Mouse (Mus musculus) liver, adult 2 months (tissue): Measurements from ENCODE around the gene Mfsd2b. TPM values are rescaled to one million over a fixed set of nuclear protein-coding genes. Genes with fewer than 3 reads are reported as not detected.

Source experiments
- DNase-seq: peaks from one replicate; pipeline ENCODE4 v3.0.0-alpha.2; 2011; ENCODE audit warnings: low read depth, low spot score; ENCODE audit errors: extremely low read depth
- H3K27ac ChIP-seq: fragments of 200-500 bp; replicated peaks from 2 replicates; pipeline ENCODE4 v1.5.1; 2012; ENCODE audit warnings: low read depth, mild to moderate bottlenecking, control low read depth, inconsistent platforms, low read length; ENCODE audit not compliant: insufficient read depth
- H3K27me3 ChIP-seq: fragments of 200-500 bp; 2 replicates; pipeline ENCODE4 v1.6.1; 2012; ENCODE audit warnings: mild to moderate bottlenecking, moderate library complexity, low read length, inconsistent platforms; ENCODE audit not compliant: control insufficient read depth, insufficient read depth
- H3K36me3 ChIP-seq: fragments of 200-500 bp; 2 replicates; pipeline ENCODE4 v1.6.1; 2012; ENCODE audit warnings: low read length, inconsistent platforms; ENCODE audit not compliant: control insufficient read depth, insufficient read depth
- H3K4me1 ChIP-seq: fragments of 200-500 bp; 2 replicates; pipeline ENCODE4 v1.6.1; 2011; ENCODE audit warnings: low read length; ENCODE audit not compliant: control insufficient read depth, insufficient read depth
- H3K4me3 ChIP-seq: fragments of 200-500 bp; 2 replicates; pipeline ENCODE4 v1.5.1; 2011; ENCODE audit warnings: low read depth, mild to moderate bottlenecking, control low read depth, low read length, moderate library complexity; ENCODE audit not compliant: insufficient read depth
- H3K79me2 ChIP-seq: fragments of 200-500 bp; 2 replicates; pipeline ENCODE4 v1.6.1; 2012; ENCODE audit warnings: inconsistent platforms, mild to moderate bottlenecking, low read length, moderate library complexity; ENCODE audit not compliant: control insufficient read depth, insufficient read depth
- H3K9ac ChIP-seq: fragments of 200-500 bp; 2 replicates; pipeline ENCODE4 v1.6.1; 2012; ENCODE audit warnings: low read depth, mild to moderate bottlenecking, control low read depth, inconsistent platforms, low read length
- CTCF ChIP-seq: fragments of 200-500 bp; IDR thresholded peaks from 2 replicates; pipeline ENCODE4 v1.5.1; 2011; ENCODE audit warnings: low read depth, low read length, control low read depth
- POLR2A ChIP-seq: fragments of 200-500 bp; IDR thresholded peaks from 2 replicates; pipeline ENCODE4 v1.6.1; 2011; ENCODE audit warnings: low read length, control low read depth; ENCODE audit not compliant: insufficient read depth; ENCODE audit errors: extremely low read depth
- WGBS: fragments of 180-500 bp; shearing (Covaris S2); methylation state at CpG from one replicate; pipeline ENCODE4 v1.1.7; 2018; 5-methylcytosine and 5-hydroxymethylcytosine counted together
- polyA plus RNA-seq: library from polyadenylated mRNA; depleted of rRNA; stranded (reverse); fragments of >200 nt; gene quantifications from 2 replicates; pipeline ENCODE4 v1.2.3, GENCODE M21; 2012
- total RNA-seq: library from RNA; depleted of rRNA; stranded (reverse); fragments of >200 nt; gene quantifications from 2 replicates; pipeline ENCODE4 v1.2.3, GENCODE M21; 2014

Gene Mfsd2b
- total and polyA plus RNA-seq, 2 experiments = 0.18 to 0.39 TPM

GRCm38 (mm10) chr12:4872273-4872672, 1.9 kb downstream of the Mfsd2b start:
- H3K27me3 ChIP-seq = no peaks in the 10 kb centered on the region
- no peak overlapping the region for H3K4me3 ChIP-seq
- TF ChIP-seq CTCF = no peak
- no peak for TF ChIP-seq POLR2A
- no peaks in the 10 kb centered on the region for H3K79me2 ChIP-seq
- no peaks in the 10 kb centered on the region for H3K36me3 ChIP-seq
- no peak for DNase-seq
- no peak overlapping the region for H3K27ac ChIP-seq
- peaks cover 7% of the 10 kb centered on the region for H3K4me1 ChIP-seq
- WGBS = 77% methylated on average over 4 of the region's 4 CpGs
- no peak overlapping the region for H3K9ac ChIP-seq

- H3K4me1 ChIP-seq = peaks cover 7% of the 10 kb centered on the region
- no peak overlapping the region for H3K9ac ChIP-seq
- H3K79me2 ChIP-seq = no peaks in the 10 kb centered on the region
- no peaks in the 10 kb centered on the region for H3K27me3 ChIP-seq
- no peak for DNase-seq
- no peak overlapping the region for H3K4me3 ChIP-seq
- 91% methylated on average over 5 of the region's 5 CpGs for WGBS
- H3K36me3 ChIP-seq = no peaks in the 10 kb centered on the region
- no peak overlapping the region for H3K27ac ChIP-seq
- TF ChIP-seq POLR2A (no peak), CTCF (no peak)
Measured at GRCm38 (mm10) chr12:4871260-4871659, 2.9 kb downstream of the Mfsd2b start.

- 87% methylated on average over 8 of the region's 8 CpGs for WGBS
- no peaks in the 10 kb centered on the region for H3K79me2 ChIP-seq
- TF ChIP-seq CTCF (no peak), POLR2A (no peak)
- peaks cover under 1% of the 10 kb centered on the region for H3K4me1 ChIP-seq
- no peak overlapping the region for H3K4me3 ChIP-seq
- no peaks in the 10 kb centered on the region for H3K27me3 ChIP-seq
- H3K36me3 ChIP-seq = no peaks in the 10 kb centered on the region
- DNase-seq = no peak
- no peak overlapping the region for H3K27ac ChIP-seq
- no peak overlapping the region for H3K9ac ChIP-seq
Measured at GRCm38 (mm10) chr12:4868924-4869323, 5.2 kb downstream of the Mfsd2b start.

DNA sequence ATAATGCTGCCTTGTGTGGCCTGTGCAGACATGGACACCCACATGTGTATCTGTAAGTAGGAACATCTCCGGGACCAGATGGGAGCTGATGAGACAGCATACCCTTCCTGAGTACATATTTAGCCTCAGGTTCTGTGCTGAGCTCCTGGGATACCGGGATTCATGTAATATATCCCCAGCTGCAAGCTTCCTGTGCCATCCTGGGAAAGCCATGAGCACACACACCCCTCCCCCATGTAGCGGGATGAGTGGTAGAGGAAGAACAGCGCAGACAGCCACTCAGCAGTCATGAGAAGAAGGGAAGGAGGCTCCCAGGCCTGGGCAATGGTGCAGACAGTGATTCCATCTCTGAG, 9.8 kb downstream of the Mfsd2b start:
- no peak overlapping the region for H3K4me3 ChIP-seq
- H3K79me2 ChIP-seq = no peaks in the 10 kb centered on the region
- H3K4me1 ChIP-seq = no peaks in the 10 kb centered on the region
- TF ChIP-seq POLR2A (no peak), CTCF (no peak)
- H3K27me3 ChIP-seq = no peaks in the 10 kb centered on the region
- WGBS = 87% methylated on average over 4 of the region's 4 CpGs
- no peak for DNase-seq
- H3K36me3 ChIP-seq = no peaks in the 10 kb centered on the region
- no peak overlapping the region for H3K9ac ChIP-seq
- no peak overlapping the region for H3K27ac ChIP-seq

DNA sequence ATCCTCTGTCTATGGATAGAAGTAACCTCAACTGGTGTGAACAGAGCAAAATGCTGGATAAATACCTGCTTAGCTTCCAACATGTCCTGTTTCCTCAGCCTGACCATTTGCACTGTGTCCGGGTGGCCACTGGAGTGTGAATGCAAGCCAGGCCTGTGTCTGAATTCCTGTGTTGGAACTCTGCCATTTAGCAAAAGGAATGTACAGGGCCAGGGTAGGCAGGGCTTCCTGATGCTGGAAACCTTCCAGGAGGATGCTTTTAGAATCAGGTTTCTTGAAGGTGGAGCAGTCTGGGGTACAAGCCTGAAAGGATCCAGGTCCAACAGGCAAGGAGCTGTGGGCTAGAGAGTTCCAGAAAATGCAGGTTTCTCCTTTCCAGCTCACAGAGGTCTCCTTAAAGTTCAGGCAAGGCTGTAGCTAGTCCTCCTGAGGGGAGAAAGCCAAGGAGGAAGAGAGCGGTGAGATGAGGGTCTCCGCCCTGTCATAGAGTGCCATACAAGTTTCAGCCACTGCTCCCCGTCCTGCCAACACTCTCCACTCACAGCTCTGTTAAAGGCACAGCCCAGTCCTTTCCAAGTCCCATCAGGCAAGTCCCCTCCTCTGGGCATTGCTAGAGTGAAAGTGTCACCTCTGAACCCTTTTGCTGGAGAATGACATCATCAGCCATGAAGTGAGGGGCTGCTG, 10.4 kb downstream of the Mfsd2b start:
- no peak for TF ChIP-seq POLR2A
- TF ChIP-seq CTCF = no peak
- Histone ChIP-seq H3K36me3 (no peaks in the 10 kb centered on the region), H3K27ac (no peak overlapping the region), H3K4me1 (no peaks in the 10 kb centered on the region), H3K27me3 (no peaks in the 10 kb centered on the region), H3K79me2 (no peaks in the 10 kb centered on the region), H3K4me3 (no peak overlapping the region), H3K9ac (no peak overlapping the region)
- DNase-seq = no peak
- WGBS = 78% methylated on average over 4 of the region's 4 CpGs

- Histone ChIP-seq H3K4me3 (no peak overlapping the region), H3K36me3 (no peaks in the 10 kb centered on the region), H3K79me2 (no peaks in the 10 kb centered on the region), H3K4me1 (no peaks in the 10 kb centered on the region), H3K9ac (no peak overlapping the region), H3K27ac (no peak overlapping the region), H3K27me3 (no peaks in the 10 kb centered on the region)
- DNase-seq = no peak
- 96% methylated on average over 4 of the region's 4 CpGs for WGBS
- no peak for TF ChIP-seq POLR2A
- peak; percentile 44 for TF ChIP-seq CTCF
Measured at GRCm38 (mm10) chr12:4862672-4863071, 11.5 kb downstream of the Mfsd2b start.
